Mouse (Mus musculus): ENCODE measurements around the gene Chka. TPM values are rescaled to one million over a fixed set of nuclear protein-coding genes. Genes with fewer than 3 reads are reported as not detected.

Chka gene
- polyA plus RNA-seq, 1 experiment from 2014 or later, result 63.1 TPM

GRCm38 (mm10) chr19:3895171-3895631 lies 43.6 kb downstream of the Chka start:
- Histone ChIP-seq H3K36me3 (peaks cover 96% of the 10 kb centered on the region), H3K4me1 (no peaks in the 10 kb centered on the region), H3K27me3 (no peaks in the 10 kb centered on the region), H3K4me3 (replicated peaks) (no peak overlapping the region), H3K27ac (no peak overlapping the region), H3K9ac (no peak overlapping the region), H3K9me3 (replicated peaks) (no peaks in the 10 kb centered on the region), H3K4me2 (no peak overlapping the region)
- ATAC-seq (replicated peaks; ENCODE audit: low FRiP score), result no peak
- 37% methylated on average over 3 of the region's 3 CpGs for WGBS

- no peaks in the 10 kb centered on the region for H3K9me3 ChIP-seq (replicated peaks)
- no peaks in the 10 kb centered on the region for H3K4me1 ChIP-seq
- H3K9ac ChIP-seq, result no peak overlapping the region
- no peak for ATAC-seq (replicated peaks; ENCODE audit: low FRiP score)
- H3K4me3 ChIP-seq (replicated peaks), result no peak overlapping the region
- no peak overlapping the region for H3K27ac ChIP-seq
- H3K36me3 ChIP-seq, result peaks cover 89% of the 10 kb centered on the region
- no peaks in the 10 kb centered on the region for H3K27me3 ChIP-seq
- 93% methylated on average over 10 of the region's 10 CpGs for WGBS
- H3K4me2 ChIP-seq, result no peak overlapping the region
These were observed 44.6 kb downstream of the Chka start for GRCm38 (mm10) chr19:3896208-3896607.

- no peak overlapping the region for H3K27ac ChIP-seq
- no peak for ATAC-seq (replicated peaks; ENCODE audit: low FRiP score)
- H3K4me1 ChIP-seq, result peaks cover 6% of the 10 kb centered on the region; the same call in 1 of the 2 replicates
- 88% methylated on average over 5 of the region's 5 CpGs for WGBS
- no peak overlapping the region for H3K9ac ChIP-seq
- peaks cover 89% of the 10 kb centered on the region for H3K36me3 ChIP-seq
- H3K4me3 ChIP-seq (replicated peaks), result no peak overlapping the region
- H3K27me3 ChIP-seq, result no peaks in the 10 kb centered on the region
- no peak overlapping the region for H3K4me2 ChIP-seq
- H3K9me3 ChIP-seq (replicated peaks), result no peaks in the 10 kb centered on the region
These were observed 46.0 kb downstream of the Chka start for GRCm38 (mm10) chr19:3897557-3897956.

- no peak overlapping the region for H3K9ac ChIP-seq
- H3K27ac ChIP-seq, result no peak overlapping the region
- H3K36me3 ChIP-seq, result peaks cover 89% of the 10 kb centered on the region
- ATAC-seq (replicated peaks; ENCODE audit: low FRiP score), result no peak
- no peak overlapping the region for H3K4me2 ChIP-seq
- peaks cover 16% of the 10 kb centered on the region for H3K4me1 ChIP-seq
- no peak overlapping the region for H3K4me3 ChIP-seq (replicated peaks)
- no peaks in the 10 kb centered on the region for H3K9me3 ChIP-seq (replicated peaks)
- 59% methylated on average over 7 of the region's 7 CpGs for WGBS
- no peaks in the 10 kb centered on the region for H3K27me3 ChIP-seq
These were observed 47.4 kb downstream of the Chka start for GRCm38 (mm10) chr19:3898952-3899351.

- Histone ChIP-seq H3K4me2 (no peak overlapping the region), H3K9me3 (replicated peaks) (no peaks in the 10 kb centered on the region), H3K4me1 (peaks cover 23% of the 10 kb centered on the region), H3K4me3 (replicated peaks) (no peak overlapping the region), H3K27ac (no peak overlapping the region), H3K36me3 (peaks cover 86% of the 10 kb centered on the region), H3K27me3 (no peaks in the 10 kb centered on the region), H3K9ac (no peak overlapping the region)
- ATAC-seq (replicated peaks; ENCODE audit: low FRiP score), result no peak
- WGBS, result 95% methylated on average over 4 of the region's 4 CpGs
These were observed 48.0 kb downstream of the Chka start for GRCm38 (mm10) chr19:3899618-3900017.

- no peak overlapping the region for H3K4me3 ChIP-seq (replicated peaks)
- H3K9me3 ChIP-seq (replicated peaks), result no peaks in the 10 kb centered on the region
- no peak overlapping the region for H3K9ac ChIP-seq
- H3K4me2 ChIP-seq, result no peak overlapping the region
- H3K4me1 ChIP-seq, result peaks cover 55% of the 10 kb centered on the region
- no peak for ATAC-seq (replicated peaks; ENCODE audit: low FRiP score)
- 76% methylated on average over 12 of the region's 12 CpGs for WGBS
- H3K36me3 ChIP-seq, result peaks cover 53% of the 10 kb centered on the region
- H3K27ac ChIP-seq, result no peak overlapping the region
- no peaks in the 10 kb centered on the region for H3K27me3 ChIP-seq
These were observed 51.4 kb downstream of the Chka start for GRCm38 (mm10) chr19:3902966-3903365.

GRCm38 (mm10) chr19:3903648-3904362 lies 52.2 kb downstream of the Chka start:
- H3K27ac ChIP-seq, result 0 out of 2 replicates have a peak overlapping the region, but pooled peaks have one; percentile 37
- peaks cover 55% of the 10 kb centered on the region for H3K36me3 ChIP-seq
- H3K9me3 ChIP-seq (replicated peaks), result no peaks in the 10 kb centered on the region
- no peak for ATAC-seq (replicated peaks; ENCODE audit: low FRiP score)
- H3K27me3 ChIP-seq, result no peaks in the 10 kb centered on the region
- H3K4me2 ChIP-seq, result peak overlapping the region; percentile 87
- no peak overlapping the region for H3K4me3 ChIP-seq (replicated peaks)
- no peak overlapping the region for H3K9ac ChIP-seq
- H3K4me1 ChIP-seq, result peaks cover 60% of the 10 kb centered on the region
- 72% methylated on average over 25 of the region's 25 CpGs for WGBS

GRCm38 (mm10) chr19:3904363-3904675 lies 52.7 kb downstream of the Chka start:
- H3K9me3 ChIP-seq (replicated peaks), result no peaks in the 10 kb centered on the region
- H3K27me3 ChIP-seq, result no peaks in the 10 kb centered on the region
- H3K9ac ChIP-seq, result no peak overlapping the region
- peak overlapping the region; percentile 87 for H3K4me2 ChIP-seq
- ATAC-seq (replicated peaks; ENCODE audit: low FRiP score), result no peak
- peaks cover 60% of the 10 kb centered on the region for H3K4me1 ChIP-seq
- 51% methylated on average over 10 of the region's 10 CpGs for WGBS
- peak overlapping the region; percentile 90 for H3K27ac ChIP-seq
- 0 out of 2 replicates have a peak overlapping the region, but pooled peaks have one; percentile 67 for H3K4me3 ChIP-seq (replicated peaks)
- peaks cover 56% of the 10 kb centered on the region for H3K36me3 ChIP-seq

- Histone ChIP-seq H3K36me3 (peaks cover 59% of the 10 kb centered on the region), H3K27ac (peak overlapping the region; percentile 90), H3K4me2 (peak overlapping the region; percentile 87), H3K9ac (peak overlapping the region; percentile 69), H3K4me3 (replicated peaks) (peak overlapping the region; percentile 67), H3K4me1 (peaks cover 60% of the 10 kb centered on the region), H3K9me3 (replicated peaks) (no peaks in the 10 kb centered on the region), H3K27me3 (no peaks in the 10 kb centered on the region)
- WGBS, result 14% methylated on average over 6 of the region's 6 CpGs
- peak; percentile 19; the same call in 1 of the 2 replicates for ATAC-seq (replicated peaks; ENCODE audit: low FRiP score)
These were observed 53.8 kb downstream of the Chka start for GRCm38 (mm10) chr19:3905261-3905969.

- peaks cover 64% of the 10 kb centered on the region for H3K36me3 ChIP-seq
- WGBS, result 18% methylated on average over 10 of the region's 10 CpGs
- no peak for ATAC-seq (replicated peaks; ENCODE audit: low FRiP score)
These were observed 54.8 kb downstream of the Chka start for GRCm38 (mm10) chr19:3906326-3906725.

GRCm38 (mm10) chr19:3906795-3907786 lies 55.5 kb downstream of the Chka start, which contains the start of gene Tcirg1:
Gene Tcirg1 (minus strand): TSS chr19:3907133.
- Histone ChIP-seq H3K9me3 (replicated peaks) (no peaks in the 10 kb centered on the region), H3K4me3 (replicated peaks) (peak within 1 kb of the TSS; percentile 67), H3K9ac (peak within 1 kb of the TSS; percentile 69), H3K4me2 (peak within 1 kb of the TSS; percentile 87), H3K27ac (peak within 1 kb of the TSS; percentile 90), H3K36me3 (peaks cover 56% of the 10 kb centered on the region), H3K4me1 (peaks cover 69% of the 10 kb centered on the region), H3K27me3 (no peaks in the 10 kb centered on the region)
- ATAC-seq (replicated peaks; ENCODE audit: low FRiP score), result peak; percentile 88
- whole genome bisulfite sequencing, result 4% methylated on average over 36 of the region's 36 CpGs

More at GRCm38 (mm10) chr19:3906326-3906725, 54.8 kb downstream of the Chka start:
- Histone ChIP-seq H3K4me3 (replicated peaks) (peak overlapping the region; percentile 67), H3K4me1 (peaks cover 63% of the 10 kb centered on the region), H3K9ac (peak overlapping the region; percentile 69), H3K9me3 (replicated peaks) (no peaks in the 10 kb centered on the region), H3K27ac (peak overlapping the region; percentile 90), H3K27me3 (no peaks in the 10 kb centered on the region), H3K4me2 (peak overlapping the region; percentile 87)

Data from kidney, embryonic 15.5 days (tissue).